Mouse (Mus musculus) midbrain, embryonic 15.5 days (tissue): ENCODE data around the gene Nmnat2. TPM values are rescaled to one million over a fixed set of nuclear protein-coding genes. Genes with fewer than 3 reads are reported as not detected.

Experiments
- ATAC-seq: fragments of 200-750 bp; cut with Nextera tagmentation; replicated peaks from 2 replicates; pipeline ENCODE4 v1.8.0; 2017; ENCODE audit warnings: moderate TSS enrichment
- H3K27ac ChIP-seq: fragments of 300-500 bp; sonication (generic); 2 replicates; pipeline ENCODE4 v1.5.1; 2015; ENCODE audit warnings: mild to moderate bottlenecking, inconsistent platforms
- H3K27me3 ChIP-seq: fragments of 300-500 bp; sonication (generic); replicated peaks from 2 replicates; pipeline ENCODE4 v1.6.1; 2015; ENCODE audit warnings: inconsistent platforms
- H3K36me3 ChIP-seq: fragments of 300-500 bp; sonication (generic); replicated peaks from 2 replicates; pipeline ENCODE4 v1.6.1; 2015; ENCODE audit warnings: inconsistent platforms
- H3K4me1 ChIP-seq: fragments of 300-500 bp; sonication (generic); 2 replicates; pipeline ENCODE4 v1.6.1; 2015; ENCODE audit warnings: inconsistent platforms
- H3K4me2 ChIP-seq: fragments of 300-500 bp; sonication (generic); 2 replicates; pipeline ENCODE4 v1.6.1; 2015; ENCODE audit warnings: inconsistent platforms, mild to moderate bottlenecking, moderate library complexity
- H3K4me3 ChIP-seq: fragments of 300-500 bp; sonication (generic); 2 replicates; pipeline ENCODE4 v1.5.1; 2015; ENCODE audit warnings: mild to moderate bottlenecking, inconsistent platforms
- H3K9ac ChIP-seq: fragments of 300-500 bp; sonication (generic); 2 replicates; pipeline ENCODE4 v1.6.1; 2015; ENCODE audit warnings: mild to moderate bottlenecking, inconsistent platforms
- H3K9me3 ChIP-seq: fragments of 300-500 bp; sonication (generic); 2 replicates; pipeline ENCODE4 v1.6.1; 2016; ENCODE audit warnings: inconsistent platforms
- WGBS: fragments of 180-500 bp; shearing (Covaris S2); methylation state at CpG from one replicate; pipeline ENCODE4 v1.1.7; 2015; ENCODE audit warnings: mixed read lengths; 5-methylcytosine and 5-hydroxymethylcytosine counted together
- polyA plus RNA-seq: library from polyadenylated mRNA; unstranded; fragments of >200 nt; fragmentation: Nextera tagmentation; extraction: Ambion mirVana; gene quantifications from 2 replicates; pipeline ENCODE4 v1.2.1, GENCODE M21; 2015

The Nmnat2 gene
- 95.1 and 98.5 TPM in 2 replicates for polyA plus RNA-seq

GRCm38 (mm10) chr1:152954821-152955523 lies at the start of gene Nmnat2:
TSS of gene Nmnat2 (plus strand) at chr1:152954993.
- Histone ChIP-seq H3K9me3 (no peaks in the 10 kb centered on the region), H3K27me3 (peaks cover 3% of the 10 kb centered on the region; the same call in 1 of the 2 replicates), H3K27ac (peak within 1 kb of the TSS; percentile 92), H3K4me3 (peak within 1 kb of the TSS; percentile 78), H3K36me3 (no peaks in the 10 kb centered on the region), H3K4me2 (peak within 1 kb of the TSS; percentile 94), H3K9ac (peak within 1 kb of the TSS; percentile 71), H3K4me1 (peaks cover 26% of the 10 kb centered on the region)
- peak; percentile 93 for ATAC-seq
- WGBS, result 1% methylated on average over 42 of the region's 42 CpGs

DNA sequence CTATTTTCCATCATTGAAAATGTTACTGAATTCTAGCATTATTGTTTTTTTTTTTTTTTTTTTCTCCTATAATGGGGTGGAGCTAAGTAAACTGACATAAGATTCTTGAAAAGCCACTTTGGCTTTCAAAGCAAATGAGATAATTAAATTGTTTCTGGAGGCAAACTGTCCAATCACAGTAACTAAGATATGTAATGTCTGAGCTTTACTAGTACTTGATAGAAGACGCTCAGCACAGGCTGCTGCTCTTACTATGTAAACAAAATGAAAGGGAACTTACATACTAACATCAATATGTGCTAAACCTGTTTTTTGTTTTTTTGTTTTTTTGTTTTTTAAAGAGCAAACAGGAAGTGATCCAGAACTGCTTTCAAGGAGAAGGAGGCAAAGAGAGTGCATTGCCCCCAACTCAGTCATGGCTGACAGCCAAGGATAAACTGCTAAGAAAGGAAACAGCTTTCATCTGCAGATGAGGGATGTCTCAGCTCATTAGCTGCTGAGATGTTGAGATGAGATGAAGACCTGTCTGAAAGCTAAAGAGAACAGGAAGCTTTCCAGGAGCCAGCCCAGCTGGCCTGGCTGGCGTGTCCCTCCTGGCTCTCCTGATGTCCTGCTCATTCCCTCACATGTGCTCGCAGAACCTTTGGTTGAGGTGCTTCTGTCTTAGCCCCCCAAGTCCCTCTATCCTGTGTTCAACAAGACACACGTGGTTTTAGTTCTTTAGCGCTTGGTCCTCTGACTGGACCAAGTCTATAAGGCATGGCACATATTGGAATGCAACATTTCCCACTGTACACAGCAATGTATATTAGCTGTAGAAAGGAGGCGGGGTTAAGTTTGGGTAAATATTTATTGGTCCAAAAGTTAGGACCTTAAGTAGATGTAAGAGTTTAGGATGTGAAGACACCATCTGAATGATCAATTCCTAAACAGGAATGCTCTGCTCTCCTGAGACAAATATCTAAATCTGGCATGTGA lies 41.0 kb upstream of the Nmnat2 start:
- Histone ChIP-seq H3K9me3 (no peaks in the 10 kb centered on the region), H3K4me1 (no peaks in the 10 kb centered on the region), H3K9ac (no peak overlapping the region), H3K4me2 (no peak overlapping the region), H3K27ac (no peak overlapping the region), H3K36me3 (no peaks in the 10 kb centered on the region), H3K27me3 (no peaks in the 10 kb centered on the region), H3K4me3 (no peak overlapping the region)
- 80% methylated on average over 6 of the region's 6 CpGs for WGBS
- no peak for ATAC-seq

GRCm38 (mm10) chr1:152915766-152916165 lies 39.0 kb upstream of the Nmnat2 start:
- no peak for ATAC-seq
- Histone ChIP-seq H3K9me3 (no peaks in the 10 kb centered on the region), H3K27me3 (no peaks in the 10 kb centered on the region), H3K27ac (no peak overlapping the region), H3K4me1 (no peaks in the 10 kb centered on the region), H3K9ac (no peak overlapping the region), H3K36me3 (no peaks in the 10 kb centered on the region), H3K4me2 (no peak overlapping the region), H3K4me3 (no peak overlapping the region)
- 18% methylated on average over 5 of the region's 5 CpGs for WGBS

DNA sequence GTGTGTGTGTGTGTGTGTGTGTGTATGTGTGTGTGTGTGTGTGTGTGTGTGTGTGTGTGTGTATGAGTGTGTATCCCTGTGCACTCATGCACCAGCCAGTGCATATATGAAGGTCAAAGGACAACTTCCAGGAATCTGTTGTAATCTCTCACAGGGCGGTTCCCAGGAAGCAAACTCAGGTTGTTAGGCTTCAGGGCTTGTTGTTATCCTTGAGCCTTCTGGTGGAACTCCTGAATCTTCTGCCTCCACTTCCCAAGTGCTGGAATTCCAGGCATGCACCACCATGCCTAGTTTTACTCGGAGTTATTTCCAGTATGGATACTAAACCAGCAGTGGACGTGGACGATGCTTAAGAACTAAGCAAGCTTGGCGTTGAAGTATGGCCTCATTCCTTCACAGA lies 37.9 kb upstream of the Nmnat2 start:
- 89% methylated on average over 5 of the region's 5 CpGs for WGBS
- Histone ChIP-seq H3K9ac (no peak overlapping the region), H3K4me3 (no peak overlapping the region)

DNA sequence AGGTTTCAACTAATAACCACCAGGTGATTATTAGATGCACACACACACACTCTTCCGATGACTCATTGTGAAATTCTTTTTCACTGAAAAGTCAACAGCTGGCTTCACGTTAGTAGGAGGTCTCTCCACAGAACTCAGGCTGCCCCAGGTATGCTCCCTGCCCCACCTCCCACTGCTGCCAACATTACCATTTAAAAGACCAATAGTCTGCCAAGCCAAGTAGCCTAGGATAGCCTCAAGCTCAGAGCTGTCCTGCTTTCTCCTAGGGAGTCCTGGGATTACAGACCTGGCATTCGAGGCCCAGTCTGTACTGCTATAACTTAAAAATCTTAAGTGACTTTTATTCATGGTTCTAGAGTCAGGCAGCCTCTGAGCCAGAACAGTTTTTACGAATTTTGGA lies 37.2 kb upstream of the Nmnat2 start:
- no peaks in the 10 kb centered on the region for H3K9me3 ChIP-seq
- H3K4me3 ChIP-seq, result no peak overlapping the region
- H3K27ac ChIP-seq, result no peak overlapping the region
- no peak for ATAC-seq
- H3K27me3 ChIP-seq, result no peaks in the 10 kb centered on the region
- no peaks in the 10 kb centered on the region for H3K36me3 ChIP-seq
- H3K4me1 ChIP-seq, result no peaks in the 10 kb centered on the region
- H3K4me2 ChIP-seq, result no peak overlapping the region
- WGBS, result 80% methylated on average over 4 of the region's 4 CpGs
- no peak overlapping the region for H3K9ac ChIP-seq

More for the DNA sequence above, 37.9 kb upstream of the Nmnat2 start:
- Histone ChIP-seq H3K27ac (no peak overlapping the region), H3K27me3 (no peaks in the 10 kb centered on the region), H3K9me3 (no peaks in the 10 kb centered on the region), H3K4me1 (no peaks in the 10 kb centered on the region), H3K4me2 (no peak overlapping the region), H3K36me3 (no peaks in the 10 kb centered on the region)
- no peak for ATAC-seq

DNA sequence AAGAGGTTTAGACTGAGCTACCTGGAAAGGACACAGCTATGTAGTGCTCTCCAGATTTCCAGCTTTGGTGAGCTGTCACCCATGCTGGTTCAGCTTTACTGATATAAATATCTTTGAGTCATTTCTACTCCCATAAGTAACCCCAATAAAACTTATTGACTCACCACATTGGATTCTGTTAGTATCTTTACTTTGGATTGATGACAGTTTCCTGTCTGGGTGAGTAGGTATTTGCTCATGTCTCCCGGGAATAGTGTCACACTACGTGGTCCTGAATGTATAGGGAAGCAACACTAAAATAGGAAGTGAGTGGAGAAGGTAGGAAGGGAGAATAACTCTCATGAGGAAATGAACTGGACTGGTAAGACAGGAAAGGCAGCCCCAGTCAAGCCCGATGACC lies 33.0 kb upstream of the Nmnat2 start:
- H3K4me3 ChIP-seq, result no peak overlapping the region
- ATAC-seq, result no peak
- no peaks in the 10 kb centered on the region for H3K27me3 ChIP-seq
- no peaks in the 10 kb centered on the region for H3K36me3 ChIP-seq
- H3K4me1 ChIP-seq, result no peaks in the 10 kb centered on the region
- H3K27ac ChIP-seq, result no peak overlapping the region
- 93% methylated on average over 3 of the region's 3 CpGs for WGBS
- no peak overlapping the region for H3K4me2 ChIP-seq
- no peak overlapping the region for H3K9ac ChIP-seq
- H3K9me3 ChIP-seq, result no peaks in the 10 kb centered on the region

DNA sequence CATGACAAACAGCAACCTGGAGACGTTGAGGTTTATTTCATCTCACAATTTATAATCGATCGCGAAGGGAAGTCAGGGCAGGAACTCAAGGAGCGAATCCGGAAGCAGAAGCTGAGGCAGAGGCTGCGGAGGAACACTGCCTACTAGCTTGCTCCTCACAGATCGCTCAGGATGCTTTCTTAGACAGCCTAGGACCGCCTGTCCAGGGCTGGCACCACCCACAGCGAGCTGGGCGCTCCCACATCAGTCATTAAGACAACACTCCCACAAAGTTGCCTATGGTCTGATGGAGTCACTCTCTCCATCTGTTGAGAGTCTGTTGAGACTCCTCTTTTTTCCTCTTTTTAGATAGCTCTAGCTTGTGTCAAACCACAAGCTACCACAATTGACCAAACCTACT lies 20.8 kb upstream of the Nmnat2 start:
- H3K4me1 ChIP-seq, result no peaks in the 10 kb centered on the region
- 54% methylated on average over 11 of the region's 11 CpGs for WGBS
- no peak overlapping the region for H3K4me2 ChIP-seq
- no peaks in the 10 kb centered on the region for H3K27me3 ChIP-seq
- no peak overlapping the region for H3K9ac ChIP-seq
- H3K9me3 ChIP-seq, result no peaks in the 10 kb centered on the region
- no peaks in the 10 kb centered on the region for H3K36me3 ChIP-seq
- ATAC-seq, result no peak
- H3K4me3 ChIP-seq, result no peak overlapping the region
- no peak overlapping the region for H3K27ac ChIP-seq

GRCm38 (mm10) chr1:152935476-152935875 lies 19.3 kb upstream of the Nmnat2 start:
- Histone ChIP-seq H3K4me2 (no peak overlapping the region), H3K36me3 (no peaks in the 10 kb centered on the region), H3K4me3 (no peak overlapping the region), H3K4me1 (no peaks in the 10 kb centered on the region), H3K27ac (no peak overlapping the region), H3K9ac (no peak overlapping the region), H3K27me3 (no peaks in the 10 kb centered on the region), H3K9me3 (no peaks in the 10 kb centered on the region)
- 47% methylated on average over 6 of the region's 6 CpGs for WGBS
- ATAC-seq, result no peak

DNA sequence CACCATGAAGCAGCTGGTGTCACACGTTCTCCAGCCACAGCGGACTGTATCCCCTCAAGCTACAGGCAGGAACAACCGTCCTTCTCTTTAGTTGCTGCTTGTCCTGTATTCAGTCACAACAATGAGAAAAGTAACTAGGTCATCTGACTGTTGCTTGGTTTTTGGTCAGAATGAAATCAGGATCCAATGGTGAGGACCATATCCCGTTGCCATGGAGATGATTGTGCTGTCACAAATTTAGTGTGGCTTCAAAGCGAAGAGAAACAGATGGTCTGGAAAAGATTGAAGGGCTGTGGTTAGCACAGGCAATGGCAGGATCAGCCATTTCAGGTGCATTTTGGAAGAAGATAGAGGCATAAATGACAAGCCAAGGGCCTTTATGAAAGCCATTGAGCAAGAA lies 18.4 kb upstream of the Nmnat2 start:
- no peak for ATAC-seq

DNA sequence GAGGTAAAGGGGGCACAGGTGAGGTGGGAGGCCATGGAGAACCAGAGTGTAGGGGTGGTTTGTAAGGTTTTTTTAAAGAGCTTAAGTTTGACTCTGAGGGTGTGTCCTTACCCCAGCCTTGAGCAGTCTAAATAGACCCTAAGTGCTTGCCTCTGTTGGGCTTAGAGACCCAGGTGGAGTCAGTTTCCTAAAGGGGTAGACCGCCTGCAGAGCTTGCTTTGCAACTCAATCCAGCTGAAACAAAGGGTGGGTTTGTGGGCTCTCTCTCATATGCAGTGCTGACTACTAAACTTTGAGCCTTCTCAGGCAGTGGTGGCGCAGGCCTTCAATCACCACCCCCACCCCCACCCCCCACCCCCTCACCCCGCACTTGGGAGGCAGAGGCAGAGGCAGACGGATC lies 11.8 kb upstream of the Nmnat2 start:
- H3K9ac ChIP-seq, result no peak overlapping the region
- WGBS, result 38% methylated on average over 4 of the region's 4 CpGs

More for the DNA sequence above, 18.4 kb upstream of the Nmnat2 start:
- 78% methylated on average over 5 of the region's 5 CpGs for WGBS
- Histone ChIP-seq H3K4me2 (no peak overlapping the region), H3K9ac (no peak overlapping the region), H3K4me3 (no peak overlapping the region), H3K36me3 (no peaks in the 10 kb centered on the region), H3K9me3 (no peaks in the 10 kb centered on the region), H3K4me1 (no peaks in the 10 kb centered on the region), H3K27ac (no peak overlapping the region), H3K27me3 (no peaks in the 10 kb centered on the region)

DNA sequence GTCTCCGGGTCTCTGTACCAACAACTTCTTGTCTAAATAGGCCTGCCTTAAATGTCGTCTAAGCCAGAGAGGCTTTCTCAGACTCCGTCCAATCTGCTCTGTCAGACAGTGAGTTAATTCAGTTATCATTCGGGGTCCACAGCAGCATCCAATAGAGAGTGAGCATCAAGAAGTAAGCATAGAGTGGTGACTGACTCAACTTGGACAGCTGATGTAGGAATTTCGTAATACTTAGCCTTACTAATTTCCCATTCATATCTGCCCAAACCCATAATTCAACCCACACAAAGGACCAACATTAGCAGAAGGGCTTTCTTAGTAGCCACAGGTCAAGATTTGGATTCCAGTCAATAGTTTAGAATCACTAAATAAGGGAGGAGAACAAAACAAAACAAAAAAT lies 626 bp upstream of the Nmnat2 start:
- no peak overlapping the region for H3K27ac ChIP-seq
- no peak for ATAC-seq
- no peak overlapping the region for H3K4me2 ChIP-seq
- no peak overlapping the region for H3K9ac ChIP-seq
- peaks cover 26% of the 10 kb centered on the region for H3K4me1 ChIP-seq
- H3K4me3 ChIP-seq, result no peak overlapping the region
- 74% methylated on average over 5 of the region's 5 CpGs for WGBS
- no peaks in the 10 kb centered on the region for H3K36me3 ChIP-seq
- H3K9me3 ChIP-seq, result no peaks in the 10 kb centered on the region
- peaks cover 3% of the 10 kb centered on the region for H3K27me3 ChIP-seq

More for the DNA sequence above, 11.8 kb upstream of the Nmnat2 start:
- Histone ChIP-seq H3K27ac (no peak overlapping the region), H3K27me3 (no peaks in the 10 kb centered on the region), H3K4me3 (no peak overlapping the region), H3K36me3 (no peaks in the 10 kb centered on the region), H3K9me3 (no peaks in the 10 kb centered on the region), H3K4me1 (no peaks in the 10 kb centered on the region), H3K4me2 (no peak overlapping the region)
- ATAC-seq, result no peak

GRCm38 (mm10) chr1:152955564-152956211 lies 895 bp downstream of the Nmnat2 start:
- Histone ChIP-seq H3K27ac (peak overlapping the region; percentile 92), H3K36me3 (no peaks in the 10 kb centered on the region), H3K9me3 (no peaks in the 10 kb centered on the region), H3K9ac (peak overlapping the region; percentile 71), H3K4me3 (peak overlapping the region; percentile 78), H3K27me3 (peaks cover 3% of the 10 kb centered on the region; the same call in 1 of the 2 replicates), H3K4me1 (peaks cover 26% of the 10 kb centered on the region), H3K4me2 (peak overlapping the region; percentile 94)
- peak; percentile 66 for ATAC-seq
- WGBS, result under 1% methylated on average over 40 of the region's 40 CpGs
